Mouse (Mus musculus): Measurements from ENCODE around the gene Prdm11. TPM values are rescaled to one million over a fixed set of nuclear protein-coding genes. Genes with fewer than 3 reads are reported as not detected.

The Prdm11 gene
- total and polyA plus RNA-seq, 3 experiments: 33.8 to 122 (median 87.1) TPM

GRCm38 (mm10) chr2:93018854-93019253 lies 27.1 kb downstream of the Prdm11 start:
- no peak overlapping the region for H3K4me3 ChIP-seq (ENCODE audit: low read depth, low read length)
- H3K4me1 ChIP-seq (ENCODE audit: insufficient read depth, low read depth, low read length): peaks cover 43% of the 10 kb centered on the region
- DNase-seq (ENCODE audit: low spot score) (no peak), ATAC-seq (ENCODE audit: extremely low read depth, insufficient number of reproducible peaks, low FRiP score, poor library complexity, severe bottlenecking) (no peak)
- no peak for TF ChIP-seq GATA2 (IDR thresholded peaks at IDR 0.05; ENCODE audit: borderline replicate concordance, low read depth, low read length)
- no peak for TF ChIP-seq CTCF (IDR thresholded peaks at IDR 0.05; ENCODE audit: low read depth, low read length)
- no peak for TF ChIP-seq POLR2AphosphoS5 (IDR thresholded peaks at IDR 0.05; ENCODE audit: insufficient replicate concordance, low read depth, low read length)
- TF ChIP-seq GATA1 (IDR thresholded peaks at IDR 0.05; ENCODE audit: borderline replicate concordance, low read length): no peak
- no peak for TF ChIP-seq TAL1 (conservative IDR thresholded peaks at IDR 0.05; ENCODE audit: low read depth, low read length)
- no peaks in the 10 kb centered on the region for H3K9me3 ChIP-seq (replicated peaks)
- no peaks in the 10 kb centered on the region for H3K27me3 ChIP-seq (ENCODE audit: insufficient read depth, low read length)
- H3K36me3 ChIP-seq (replicated peaks): peaks cover 47% of the 10 kb centered on the region

- ATAC-seq (ENCODE audit: extremely low read depth, insufficient number of reproducible peaks, low FRiP score, poor library complexity, severe bottlenecking): no peak
- no peak for DNase-seq (ENCODE audit: low spot score)
- Histone ChIP-seq H3K4me3 (ENCODE audit: low read depth, low read length) (no peak overlapping the region), H3K27me3 (ENCODE audit: insufficient read depth, low read length) (no peaks in the 10 kb centered on the region), H3K4me1 (ENCODE audit: insufficient read depth, low read depth, low read length) (peaks cover 55% of the 10 kb centered on the region), H3K9me3 (replicated peaks) (no peaks in the 10 kb centered on the region), H3K36me3 (replicated peaks) (peaks cover 48% of the 10 kb centered on the region)
- no peak for TF ChIP-seq CTCF (IDR thresholded peaks at IDR 0.05; ENCODE audit: low read depth, low read length)
- TF ChIP-seq GATA1 (IDR thresholded peaks at IDR 0.05; ENCODE audit: borderline replicate concordance, low read length): no peak
- TF ChIP-seq GATA2 (IDR thresholded peaks at IDR 0.05; ENCODE audit: borderline replicate concordance, low read depth, low read length): no peak
- no peak for TF ChIP-seq POLR2AphosphoS5 (IDR thresholded peaks at IDR 0.05; ENCODE audit: insufficient replicate concordance, low read depth, low read length)
- TF ChIP-seq TAL1 (conservative IDR thresholded peaks at IDR 0.05; ENCODE audit: low read depth, low read length): no peak
Observed at GRCm38 (mm10) chr2:93017151-93017550, 28.8 kb downstream of the Prdm11 start.

- H3K9me3 ChIP-seq (replicated peaks): no peaks in the 10 kb centered on the region
- H3K4me3 ChIP-seq (ENCODE audit: low read depth, low read length): peak overlapping the region; percentile 84
- TF ChIP-seq POLR2AphosphoS5 (IDR thresholded peaks at IDR 0.05; ENCODE audit: insufficient replicate concordance, low read depth, low read length) (no peak), GATA1 (IDR thresholded peaks at IDR 0.05; ENCODE audit: borderline replicate concordance, low read length) (no peak), TAL1 (conservative IDR thresholded peaks at IDR 0.05; ENCODE audit: low read depth, low read length) (no peak), GATA2 (IDR thresholded peaks at IDR 0.05; ENCODE audit: borderline replicate concordance, low read depth, low read length) (no peak), CTCF (IDR thresholded peaks at IDR 0.05; ENCODE audit: low read depth, low read length) (no peak)
- no peaks in the 10 kb centered on the region for H3K27me3 ChIP-seq (ENCODE audit: insufficient read depth, low read length)
- peaks cover 54% of the 10 kb centered on the region for H3K36me3 ChIP-seq (replicated peaks)
- DNase-seq (ENCODE audit: low spot score) (peak; percentile 54), ATAC-seq (ENCODE audit: extremely low read depth, insufficient number of reproducible peaks, low FRiP score, poor library complexity, severe bottlenecking) (no peak)
- peaks cover 66% of the 10 kb centered on the region for H3K4me1 ChIP-seq (ENCODE audit: insufficient read depth, low read depth, low read length)
Observed at GRCm38 (mm10) chr2:93015041-93015440, 30.9 kb downstream of the Prdm11 start.

DNA sequence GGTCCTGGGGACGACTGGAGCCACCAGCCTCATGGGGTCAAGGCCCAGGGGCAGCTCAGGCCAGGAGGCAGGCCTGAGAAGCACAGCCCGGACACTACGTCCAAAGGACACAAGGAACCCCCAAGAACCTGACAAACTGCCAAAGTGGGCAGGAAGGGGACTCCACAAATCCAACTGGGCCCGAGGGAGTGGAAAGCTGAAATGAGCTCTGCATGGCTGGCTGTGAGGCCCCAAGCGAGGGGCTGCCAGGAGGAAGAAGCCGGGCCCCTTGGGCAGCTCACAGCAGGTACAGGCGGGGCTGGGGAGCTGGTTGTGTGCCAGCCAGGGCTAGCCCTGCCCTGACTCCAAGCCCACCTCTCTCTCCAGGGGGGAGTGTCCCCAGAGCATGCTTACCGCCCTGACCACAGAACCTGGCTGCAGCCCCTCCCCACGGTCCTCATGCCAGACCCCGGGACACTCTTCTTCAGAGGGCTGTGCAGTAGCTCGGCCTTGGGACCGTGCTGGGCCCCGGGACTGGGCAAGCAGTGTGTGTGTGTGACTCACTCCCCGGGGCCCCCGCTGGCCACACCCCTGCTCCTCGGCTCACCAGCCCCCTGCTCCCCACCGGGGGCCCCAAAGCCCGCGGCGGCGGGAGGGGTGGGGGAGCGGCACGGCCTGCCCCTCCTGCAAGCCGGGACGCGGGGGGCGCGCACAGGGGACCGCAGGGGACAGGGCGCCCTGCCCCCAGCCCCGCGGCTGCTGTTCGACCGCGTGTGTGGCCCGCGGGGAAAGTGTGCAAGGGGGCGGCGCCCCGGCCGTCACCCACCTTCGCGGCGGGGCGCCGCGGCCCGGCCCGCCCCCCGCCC lies 31.7 kb downstream of the Prdm11 start:
- DNase-seq (ENCODE audit: low spot score) (peak; percentile 88), ATAC-seq (ENCODE audit: extremely low read depth, insufficient number of reproducible peaks, low FRiP score, poor library complexity, severe bottlenecking) (peak; percentile 81)
- no peaks in the 10 kb centered on the region for H3K9me3 ChIP-seq (replicated peaks)
- H3K4me1 ChIP-seq (ENCODE audit: insufficient read depth, low read depth, low read length): peaks cover 72% of the 10 kb centered on the region
- TF ChIP-seq CTCF (IDR thresholded peaks at IDR 0.05; ENCODE audit: low read depth, low read length): no peak
- no peak for TF ChIP-seq TAL1 (conservative IDR thresholded peaks at IDR 0.05; ENCODE audit: low read depth, low read length)
- no peak for TF ChIP-seq GATA2 (IDR thresholded peaks at IDR 0.05; ENCODE audit: borderline replicate concordance, low read depth, low read length)
- TF ChIP-seq GATA1 (IDR thresholded peaks at IDR 0.05; ENCODE audit: borderline replicate concordance, low read length): no peak
- TF ChIP-seq POLR2AphosphoS5 (IDR thresholded peaks at IDR 0.05; ENCODE audit: insufficient replicate concordance, low read depth, low read length): no peak
- H3K36me3 ChIP-seq (replicated peaks): peaks cover 58% of the 10 kb centered on the region
- no peaks in the 10 kb centered on the region for H3K27me3 ChIP-seq (ENCODE audit: insufficient read depth, low read length)
- H3K4me3 ChIP-seq (ENCODE audit: low read depth, low read length): peak overlapping the region; percentile 84

DNA sequence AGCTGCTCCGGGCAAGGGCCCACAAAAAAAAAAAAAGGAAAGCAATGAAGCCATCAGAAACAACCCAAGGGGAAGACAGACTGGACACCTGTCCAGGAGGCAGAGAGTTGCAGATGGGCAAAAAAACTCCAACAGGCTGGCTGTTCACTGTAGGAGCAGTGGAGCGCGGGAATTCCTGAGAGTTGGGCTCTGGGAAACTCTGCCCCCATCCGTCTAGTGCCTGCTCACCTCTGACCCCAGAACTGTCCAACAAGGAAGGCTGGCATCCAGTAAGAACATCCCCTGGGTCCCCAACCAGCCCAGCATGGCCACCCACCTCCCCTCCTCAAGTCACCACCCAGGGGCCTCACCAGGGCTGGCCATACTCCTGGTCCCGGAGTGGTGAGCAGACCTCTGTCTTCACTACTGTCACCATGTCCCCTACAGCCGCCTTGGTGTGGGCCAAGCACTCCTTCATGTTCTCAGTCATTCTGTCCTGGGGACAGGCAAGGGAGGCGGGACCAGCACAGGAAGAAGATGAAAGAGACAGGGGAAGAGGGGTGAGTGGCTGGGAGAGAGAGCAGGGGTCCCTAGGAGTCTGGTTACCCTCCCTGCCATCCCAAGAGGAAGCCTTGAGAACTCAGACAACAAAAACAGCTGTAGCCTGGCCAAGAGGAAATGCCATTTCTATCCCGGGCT lies 32.4 kb downstream of the Prdm11 start:
- TF ChIP-seq GATA2 (IDR thresholded peaks at IDR 0.05; ENCODE audit: borderline replicate concordance, low read depth, low read length) (no peak), TAL1 (conservative IDR thresholded peaks at IDR 0.05; ENCODE audit: low read depth, low read length) (no peak), CTCF (IDR thresholded peaks at IDR 0.05; ENCODE audit: low read depth, low read length) (no peak), GATA1 (IDR thresholded peaks at IDR 0.05; ENCODE audit: borderline replicate concordance, low read length) (no peak), POLR2AphosphoS5 (IDR thresholded peaks at IDR 0.05; ENCODE audit: insufficient replicate concordance, low read depth, low read length) (no peak)
- Histone ChIP-seq H3K36me3 (replicated peaks) (peaks cover 61% of the 10 kb centered on the region), H3K4me1 (ENCODE audit: insufficient read depth, low read depth, low read length) (peaks cover 80% of the 10 kb centered on the region), H3K27me3 (ENCODE audit: insufficient read depth, low read length) (no peaks in the 10 kb centered on the region), H3K4me3 (ENCODE audit: low read depth, low read length) (peak overlapping the region; percentile 84), H3K9me3 (replicated peaks) (no peaks in the 10 kb centered on the region)
- ATAC-seq (ENCODE audit: extremely low read depth, insufficient number of reproducible peaks, low FRiP score, poor library complexity, severe bottlenecking): no peak
- peak; percentile 55 for DNase-seq (ENCODE audit: low spot score)

DNA sequence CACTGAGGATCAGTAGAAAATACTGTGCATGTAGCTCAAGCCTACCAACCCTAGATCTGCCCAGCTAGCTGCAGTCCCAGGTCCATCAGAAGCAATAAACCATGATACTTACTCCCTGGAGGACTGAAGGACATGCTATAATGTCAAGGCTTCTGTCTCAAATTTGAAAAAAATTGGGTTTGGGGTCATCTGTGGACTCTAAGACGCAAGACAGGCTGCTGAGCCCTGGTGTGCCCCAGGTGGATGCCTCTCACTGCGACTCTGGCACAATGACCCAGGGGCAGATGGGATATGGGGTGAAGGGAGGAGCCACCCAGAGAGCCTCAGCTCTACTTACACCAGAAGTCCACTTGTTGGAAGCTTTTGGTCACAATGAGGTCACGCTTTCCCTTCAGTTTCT lies 33.0 kb downstream of the Prdm11 start:
- TF ChIP-seq TAL1 (conservative IDR thresholded peaks at IDR 0.05; ENCODE audit: low read depth, low read length): no peak
- no peaks in the 10 kb centered on the region for H3K9me3 ChIP-seq (replicated peaks)
- H3K4me1 ChIP-seq (ENCODE audit: insufficient read depth, low read depth, low read length): peaks cover 86% of the 10 kb centered on the region
- H3K27me3 ChIP-seq (ENCODE audit: insufficient read depth, low read length): no peaks in the 10 kb centered on the region
- H3K36me3 ChIP-seq (replicated peaks): peaks cover 65% of the 10 kb centered on the region
- H3K4me3 ChIP-seq (ENCODE audit: low read depth, low read length): peak overlapping the region; percentile 84; the same call in 1 of the 2 replicates
- ATAC-seq (ENCODE audit: extremely low read depth, insufficient number of reproducible peaks, low FRiP score, poor library complexity, severe bottlenecking) (no peak), DNase-seq (ENCODE audit: low spot score) (no peak)

Data from G1E (cell line).